Mouse (Mus musculus) limb, embryonic 11.5 days (tissue): ENCODE results near the gene Tmem80. TPM values are rescaled to one million over a fixed set of nuclear protein-coding genes. Genes with fewer than 3 reads are reported as not detected.

Experiments used
- ATAC-seq: fragments of 200-750 bp; cut with Nextera tagmentation; 2 replicates; pipeline ENCODE4 v1.8.0; 2017; ENCODE audit warnings: low read depth; ENCODE audit not compliant: insufficient number of reproducible peaks, low FRiP score, low TSS enrichment
- DNase-seq: peaks from one replicate; pipeline ENCODE4 v3.0.0-alpha.2; 2015; ENCODE audit warnings: low spot score
- H3K27ac ChIP-seq: fragments of 300-500 bp; sonication (generic); replicated peaks from 2 replicates; pipeline ENCODE4 v1.5.1; 2014; ENCODE audit warnings: low read depth, mild to moderate bottlenecking, low read length
- H3K27me3 ChIP-seq: fragments of 300-500 bp; sonication (generic); 2 replicates; pipeline ENCODE4 v1.6.1; 2014; ENCODE audit warnings: mild to moderate bottlenecking, low read length, mixed read lengths; ENCODE audit not compliant: control insufficient read depth, insufficient read depth
- H3K36me3 ChIP-seq: fragments of 300-500 bp; sonication (generic); 2 replicates; pipeline ENCODE4 v1.6.1; 2014; ENCODE audit warnings: mild to moderate bottlenecking, low read length, moderate library complexity, mixed read lengths; ENCODE audit not compliant: control insufficient read depth, insufficient read depth
- H3K4me1 ChIP-seq: fragments of 300-500 bp; sonication (generic); 2 replicates; pipeline ENCODE4 v1.6.1; 2014; ENCODE audit warnings: low read length, mixed read lengths; ENCODE audit not compliant: control insufficient read depth, insufficient read depth
- H3K4me2 ChIP-seq: fragments of 300-500 bp; sonication (generic); 2 replicates; pipeline ENCODE4 v1.6.1; 2014; ENCODE audit warnings: low read depth, mild to moderate bottlenecking, moderate library complexity; ENCODE audit not compliant: severe bottlenecking
- H3K4me3 ChIP-seq: fragments of 300-500 bp; sonication (generic); 2 replicates; pipeline ENCODE4 v1.5.1; 2014; ENCODE audit warnings: low read depth, low read length
- H3K9ac ChIP-seq: fragments of 300-500 bp; sonication (generic); 2 replicates; pipeline ENCODE4 v1.6.1; 2014; ENCODE audit warnings: mild to moderate bottlenecking, low read length
- H3K9me3 ChIP-seq: fragments of 300-500 bp; sonication (generic); 2 replicates; pipeline ENCODE4 v1.6.1; 2016; ENCODE audit warnings: low read length; ENCODE audit not compliant: control insufficient read depth
- WGBS: fragments of 180-500 bp; shearing (Covaris S2); extraction: QIAGEN DNeasy Blood & Tissue Kit; methylation state at CpG from one replicate; pipeline ENCODE4 v1.1.7; 2014; 5-methylcytosine and 5-hydroxymethylcytosine counted together
- polyA plus RNA-seq: library from polyadenylated mRNA; unstranded; fragments of >200 nt; fragmentation: Nextera tagmentation; extraction: Ambion mirVana; gene quantifications from 2 replicates; pipeline ENCODE4 v1.2.1, GENCODE M21; 2014

Tmem80 gene
- polyA plus RNA-seq, 1 experiment from 2014 or later = 29.5 TPM

- Histone ChIP-seq H3K9me3 (no peaks in the 10 kb centered on the region), H3K4me1 (no peaks in the 10 kb centered on the region), H3K4me2 (no peak overlapping the region), H3K27me3 (peaks cover 9% of the 10 kb centered on the region; the same call in 1 of the 2 replicates), H3K4me3 (no peak overlapping the region), H3K36me3 (no peaks in the 10 kb centered on the region), H3K27ac (no peak overlapping the region), H3K9ac (no peak overlapping the region)
- 77% methylated on average over 14 of the region's 14 CpGs for WGBS
- ATAC-seq (no peak), DNase-seq (no peak)
Observed at GRCm38 (mm10) chr7:141356971-141357370, 29.4 kb downstream of the Tmem80 start.

GRCm38 (mm10) chr7:141361510-141361909 lies 34.0 kb downstream of the Tmem80 start:
- no peaks in the 10 kb centered on the region for H3K9me3 ChIP-seq
- WGBS = 15% methylated on average over 24 of the region's 24 CpGs
- H3K9ac ChIP-seq = no peak overlapping the region
- 0 out of 2 replicates have a peak overlapping the region, but pooled peaks have one; percentile 7 for H3K4me2 ChIP-seq
- no peak for ATAC-seq
- H3K36me3 ChIP-seq = no peaks in the 10 kb centered on the region
- DNase-seq = no peak
- H3K27ac ChIP-seq = no peak overlapping the region
- peaks cover 11% of the 10 kb centered on the region; the same call in 1 of the 2 replicates for H3K27me3 ChIP-seq
- no peak overlapping the region for H3K4me3 ChIP-seq
- no peaks in the 10 kb centered on the region for H3K4me1 ChIP-seq

- DNase-seq (peak; percentile 74), ATAC-seq (no peak)
- H3K4me3 ChIP-seq = no peak overlapping the region
- no peak overlapping the region for H3K27ac ChIP-seq
- H3K4me1 ChIP-seq = no peaks in the 10 kb centered on the region
- H3K9ac ChIP-seq = no peak overlapping the region
- 63% methylated on average over 4 of the region's 4 CpGs for WGBS
- no peaks in the 10 kb centered on the region for H3K36me3 ChIP-seq
- H3K4me2 ChIP-seq = no peak overlapping the region
- no peaks in the 10 kb centered on the region for H3K9me3 ChIP-seq
- H3K27me3 ChIP-seq = peaks cover 11% of the 10 kb centered on the region; the same call in 1 of the 2 replicates
Observed at GRCm38 (mm10) chr7:141363106-141363751, 35.7 kb downstream of the Tmem80 start.

GRCm38 (mm10) chr7:141363752-141364125 lies 36.2 kb downstream of the Tmem80 start:
- no peak for ATAC-seq
- Histone ChIP-seq H3K36me3 (no peaks in the 10 kb centered on the region), H3K4me2 (no peak overlapping the region), H3K27me3 (peaks cover 11% of the 10 kb centered on the region; the same call in 1 of the 2 replicates), H3K4me3 (no peak overlapping the region), H3K4me1 (no peaks in the 10 kb centered on the region), H3K9ac (no peak overlapping the region), H3K9me3 (no peaks in the 10 kb centered on the region), H3K27ac (no peak overlapping the region)
- 52% methylated on average over 2 of the region's 2 CpGs for WGBS
- no peak for DNase-seq

- Histone ChIP-seq H3K9ac (no peak overlapping the region), H3K4me2 (no peak overlapping the region), H3K9me3 (no peaks in the 10 kb centered on the region), H3K27ac (no peak overlapping the region), H3K27me3 (peaks cover 11% of the 10 kb centered on the region; the same call in 1 of the 2 replicates), H3K4me1 (no peaks in the 10 kb centered on the region), H3K36me3 (no peaks in the 10 kb centered on the region), H3K4me3 (no peak overlapping the region)
- DNase-seq (no peak), ATAC-seq (no peak)
- 82% methylated on average over 5 of the region's 5 CpGs for WGBS
Observed at GRCm38 (mm10) chr7:141364349-141365048, 37.0 kb downstream of the Tmem80 start.

GRCm38 (mm10) chr7:141365049-141365445 lies 37.5 kb downstream of the Tmem80 start:
- no peak overlapping the region for H3K9ac ChIP-seq
- no peak overlapping the region for H3K27ac ChIP-seq
- H3K36me3 ChIP-seq = no peaks in the 10 kb centered on the region
- 74% methylated on average over 3 of the region's 3 CpGs for WGBS
- DNase-seq = no peak
- ATAC-seq = no peak
- H3K27me3 ChIP-seq = peaks cover 11% of the 10 kb centered on the region; the same call in 1 of the 2 replicates
- no peaks in the 10 kb centered on the region for H3K4me1 ChIP-seq
- no peak overlapping the region for H3K4me3 ChIP-seq
- no peak overlapping the region for H3K4me2 ChIP-seq
- no peaks in the 10 kb centered on the region for H3K9me3 ChIP-seq

GRCm38 (mm10) chr7:141367358-141367757 lies 39.8 kb downstream of the Tmem80 start:
- DNase-seq (no peak), ATAC-seq (no peak)
- Histone ChIP-seq H3K9me3 (no peaks in the 10 kb centered on the region), H3K27ac (no peak overlapping the region), H3K4me3 (no peak overlapping the region), H3K36me3 (no peaks in the 10 kb centered on the region), H3K27me3 (no peaks in the 10 kb centered on the region; the same call in 1 of the 2 replicates), H3K4me1 (no peaks in the 10 kb centered on the region), H3K9ac (no peak overlapping the region), H3K4me2 (no peak overlapping the region)
- WGBS = 78% methylated on average over 4 of the region's 4 CpGs

GRCm38 (mm10) chr7:141369918-141370317 lies 42.4 kb downstream of the Tmem80 start:
- ATAC-seq (no peak), DNase-seq (no peak)
- Histone ChIP-seq H3K27ac (no peak overlapping the region), H3K36me3 (no peaks in the 10 kb centered on the region), H3K4me3 (no peak overlapping the region), H3K27me3 (no peaks in the 10 kb centered on the region), H3K9ac (no peak overlapping the region), H3K4me2 (no peak overlapping the region), H3K4me1 (no peaks in the 10 kb centered on the region), H3K9me3 (no peaks in the 10 kb centered on the region)
- WGBS = 76% methylated on average over 5 of the region's 5 CpGs
